Mouse (Mus musculus): ENCODE measurements around the gene Morn5.

The Morn5 gene

DNA sequence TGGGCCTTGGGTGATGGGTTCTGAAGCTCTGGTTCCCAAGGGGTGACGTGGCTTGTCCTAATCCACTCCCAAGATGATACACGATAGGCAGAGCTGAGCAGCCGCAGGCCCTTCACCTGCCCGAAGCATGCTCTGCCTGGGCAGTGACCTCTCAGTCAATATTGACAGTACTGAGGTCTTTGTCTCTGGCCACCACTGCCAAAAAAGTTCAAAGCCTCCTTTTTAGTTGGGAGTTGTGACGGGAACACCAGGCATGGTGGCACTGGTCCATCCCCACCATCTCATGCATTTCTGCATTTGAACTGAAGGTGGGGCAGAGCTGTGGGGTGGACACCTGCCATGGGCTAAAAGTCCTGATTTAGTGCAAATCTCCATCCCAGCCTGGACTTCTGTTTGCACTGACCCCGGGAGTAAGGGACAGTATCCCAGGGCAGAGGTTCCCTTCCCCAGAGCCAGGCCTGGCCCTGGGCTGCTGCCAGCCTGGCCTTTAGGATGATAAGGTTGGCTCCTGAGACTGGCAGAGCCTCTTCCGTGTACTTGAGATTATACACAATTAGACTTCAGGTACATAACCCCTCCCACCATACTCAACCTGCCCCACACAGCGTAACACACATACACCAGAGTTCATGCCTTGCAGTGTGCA lies 22.5 kb downstream of the Morn5 start:
- DNase-seq (ENCODE audit: low read depth, low spot score), result no peak

DNA sequence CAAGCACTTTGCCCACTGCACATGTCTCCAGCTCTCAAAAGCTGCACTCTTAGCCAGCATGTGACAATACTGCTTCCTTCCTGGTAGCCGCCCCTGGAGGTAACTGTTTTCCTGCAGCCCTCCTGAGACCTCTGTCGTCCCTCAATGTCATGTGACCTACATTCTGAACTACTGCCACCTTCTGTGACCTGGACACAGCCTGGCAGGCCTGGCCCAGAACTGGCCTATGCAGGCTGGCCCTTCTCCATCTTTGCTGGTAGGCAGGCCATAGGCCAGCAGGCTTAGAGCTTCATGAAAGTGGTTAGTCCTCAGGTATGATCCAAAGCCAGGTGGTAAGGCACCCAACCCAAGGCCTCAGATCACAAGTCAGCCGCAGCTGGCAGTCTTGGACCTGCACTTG lies 24.5 kb downstream of the Morn5 start:
- no peak for DNase-seq (ENCODE audit: low read depth, low spot score)

DNA sequence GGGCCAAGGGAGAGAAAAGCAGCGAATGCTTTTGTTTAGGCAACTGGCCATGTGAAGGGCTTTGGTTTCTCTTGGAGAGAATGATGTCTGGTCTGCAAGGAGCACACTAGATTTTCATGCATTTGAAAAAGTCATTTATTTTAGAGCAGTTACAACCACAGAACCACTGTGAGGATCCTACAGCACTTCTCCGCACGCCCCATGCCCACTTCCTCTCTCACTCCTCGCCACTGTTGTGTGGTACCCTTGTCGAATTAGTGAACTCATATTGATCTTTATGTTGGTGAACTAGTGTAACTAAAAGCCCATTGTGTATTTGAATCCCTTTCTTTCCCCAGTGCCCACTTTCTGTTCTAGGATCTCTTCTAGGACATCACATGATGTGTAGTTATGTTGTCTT lies 26.0 kb downstream of the Morn5 start:
- no peak for DNase-seq (ENCODE audit: low read depth, low spot score)

DNA sequence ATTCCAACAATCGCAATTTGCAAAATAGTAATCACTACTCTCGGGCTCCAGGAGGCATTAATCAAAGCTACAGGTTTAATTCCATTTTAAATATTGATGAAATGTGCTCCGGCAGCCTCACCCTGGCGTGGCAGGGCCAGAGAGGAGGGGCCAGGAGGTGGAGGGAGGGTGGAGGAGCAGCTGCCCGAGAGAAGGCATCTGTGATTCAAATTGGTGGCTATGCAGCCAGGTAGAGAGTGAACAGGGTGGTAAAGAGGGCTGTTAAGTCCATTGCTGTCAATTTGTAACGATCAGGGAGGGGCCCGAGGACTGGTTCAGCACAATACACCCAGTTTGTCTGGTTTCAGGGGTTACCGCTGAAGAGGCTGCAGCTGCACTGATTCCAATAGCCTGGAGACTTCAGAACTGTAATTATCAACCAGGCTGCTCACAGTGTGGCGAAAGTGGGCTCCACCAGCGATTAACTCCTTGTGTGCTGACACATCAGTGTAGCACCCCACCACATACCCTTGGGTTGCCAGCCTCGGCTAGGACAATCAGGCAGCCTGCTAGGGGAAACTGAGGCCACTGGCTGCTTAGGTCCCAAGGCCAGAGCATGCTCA lies 28.0 kb downstream of the Morn5 start:
- no peak for DNase-seq (ENCODE audit: low read depth, low spot score)

DNA sequence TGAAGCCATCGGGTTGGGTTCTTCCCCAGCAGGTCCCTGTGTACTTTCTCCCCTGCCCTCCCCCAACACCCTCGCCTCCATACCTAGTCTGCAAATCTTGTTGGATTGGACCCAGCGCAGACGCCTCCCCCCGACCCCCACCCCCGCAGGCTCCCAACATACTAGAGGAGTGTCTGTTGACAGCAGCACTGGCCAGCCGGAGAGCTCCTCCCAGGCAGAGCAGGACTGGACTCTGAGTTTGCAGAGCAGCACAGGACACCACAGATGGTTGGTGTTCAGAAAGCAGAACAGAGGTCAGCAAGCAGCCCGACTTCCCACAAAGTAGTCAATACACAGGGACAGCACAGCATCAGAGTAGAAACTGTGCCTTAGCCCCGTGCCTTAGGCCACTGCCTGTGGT lies 32.2 kb downstream of the Morn5 start:
- no peak for DNase-seq (ENCODE audit: low read depth, low spot score)

DNA sequence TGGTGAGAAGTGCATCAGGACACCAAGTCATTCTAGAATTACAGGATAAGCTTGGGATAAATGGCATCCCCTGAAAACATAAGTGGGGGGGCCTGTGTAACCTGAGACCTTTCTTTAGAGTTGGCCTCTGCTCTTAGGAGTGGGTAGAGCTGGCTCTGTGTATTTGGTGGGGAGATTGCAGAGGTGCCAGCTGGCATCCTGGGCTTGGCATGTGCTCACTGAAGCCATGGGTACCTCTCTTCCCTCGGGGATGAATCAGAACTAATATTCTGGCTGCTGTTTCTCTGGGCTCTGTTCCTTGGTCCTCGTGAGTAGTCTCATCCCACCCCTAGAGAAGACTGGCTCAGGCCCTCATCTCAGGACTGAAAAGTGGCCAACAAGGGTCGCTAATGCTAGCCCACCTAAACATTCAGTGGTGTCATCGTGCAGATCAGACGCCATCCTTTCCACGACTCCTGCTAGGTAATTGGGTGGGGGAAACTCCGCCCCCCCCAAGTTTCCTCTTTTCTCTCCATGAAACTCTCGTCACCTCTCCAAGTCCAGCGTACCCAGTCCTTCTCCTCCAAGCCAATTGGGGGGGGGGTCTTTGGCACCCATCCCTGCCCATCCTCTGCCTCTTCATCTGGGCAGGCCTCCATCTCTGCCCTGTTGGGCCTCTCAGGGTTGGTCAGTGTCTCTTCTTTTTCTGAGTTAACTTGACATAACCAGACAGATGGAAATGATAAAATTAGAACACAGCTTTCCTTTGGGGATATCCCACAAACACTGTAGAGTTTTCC lies 33.7 kb downstream of the Morn5 start:
- no peak for DNase-seq (ENCODE audit: low read depth, low spot score)

DNA sequence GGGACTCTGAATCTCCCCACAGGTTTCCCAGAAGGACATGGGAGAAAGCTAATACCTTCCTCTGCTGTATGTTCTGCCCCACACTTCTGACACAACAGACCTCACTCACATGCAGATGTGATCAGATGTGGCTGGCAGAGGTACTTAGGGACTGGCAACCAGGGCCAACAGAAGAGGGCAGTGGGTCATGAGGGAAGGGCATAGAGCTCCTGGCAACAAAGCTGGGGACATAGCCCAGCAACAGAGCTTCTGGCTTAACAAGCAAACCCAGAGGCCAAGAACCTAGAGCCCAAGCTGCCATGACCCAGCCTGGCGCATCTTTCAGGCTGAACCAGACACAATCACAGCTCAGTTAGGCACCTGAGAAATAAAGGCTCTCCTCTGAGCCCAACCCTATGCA lies 35.8 kb downstream of the Morn5 start:
- DNase-seq (ENCODE audit: low read depth, low spot score), result no peak

DNA sequence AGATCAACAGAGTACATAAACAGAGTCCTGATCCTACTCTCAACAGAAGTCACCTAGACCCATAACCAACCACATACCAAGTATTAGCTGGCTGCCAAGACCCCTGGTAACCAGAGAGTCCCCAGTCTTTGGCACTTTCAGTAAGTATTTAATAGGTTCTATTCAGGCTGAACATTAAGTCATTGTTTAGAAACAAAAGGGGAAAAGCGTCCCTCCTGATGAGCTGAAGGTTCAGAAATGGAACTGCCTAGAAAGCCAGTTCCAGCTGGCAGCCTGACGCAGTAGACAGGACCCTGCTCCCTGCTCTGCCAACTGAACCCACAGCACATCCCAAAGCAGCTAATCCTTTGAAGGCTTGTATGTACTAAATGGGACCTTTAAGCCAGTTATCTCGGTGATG lies 39.9 kb downstream of the Morn5 start:
- no peak for DNase-seq (ENCODE audit: low read depth, low spot score)

DNA sequence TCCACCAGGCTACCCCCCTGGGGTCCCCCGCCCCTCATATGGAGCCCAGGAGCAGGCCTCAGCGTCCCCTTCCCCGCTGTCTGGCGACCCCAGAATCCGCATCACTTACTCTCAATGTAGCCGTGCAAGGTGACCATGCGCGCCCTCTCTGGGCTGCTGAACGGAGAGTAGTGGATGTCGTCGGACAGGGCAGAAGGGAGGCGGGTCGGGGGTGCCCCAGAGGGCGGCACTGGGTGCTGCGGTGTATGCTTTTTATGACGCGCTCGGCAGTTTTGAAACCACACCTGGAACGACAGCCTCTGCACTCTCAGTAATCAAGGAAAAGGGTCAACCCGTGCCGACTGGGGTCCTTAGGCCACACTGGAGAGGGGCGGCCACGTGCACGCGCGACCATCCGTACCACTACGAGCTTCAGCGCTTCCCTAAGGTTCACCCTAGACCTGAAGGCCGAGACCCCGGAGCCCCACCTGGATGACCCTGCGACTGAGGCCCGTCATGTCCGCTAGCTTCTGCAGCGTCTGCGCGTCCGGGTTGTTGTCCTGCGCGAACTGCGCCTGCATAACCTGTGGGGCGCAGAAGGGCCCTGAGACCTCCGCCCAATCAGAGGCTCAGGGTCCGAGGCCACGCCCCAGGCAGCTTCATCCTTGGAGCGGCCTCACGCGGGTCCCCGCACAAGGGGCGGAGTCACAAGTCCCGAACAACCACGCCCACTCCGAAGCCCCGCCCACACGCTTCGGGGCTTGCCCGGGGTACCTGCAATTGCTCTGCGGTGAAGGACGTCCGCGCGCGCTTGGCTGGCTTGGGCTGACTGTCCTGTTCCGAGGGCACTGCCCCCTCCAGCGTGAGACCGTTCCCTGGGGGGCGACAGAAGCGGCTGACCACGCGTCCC lies 41.8 kb downstream of the Morn5 start:
- DNase-seq (ENCODE audit: low read depth, low spot score), result no peak

DNA sequence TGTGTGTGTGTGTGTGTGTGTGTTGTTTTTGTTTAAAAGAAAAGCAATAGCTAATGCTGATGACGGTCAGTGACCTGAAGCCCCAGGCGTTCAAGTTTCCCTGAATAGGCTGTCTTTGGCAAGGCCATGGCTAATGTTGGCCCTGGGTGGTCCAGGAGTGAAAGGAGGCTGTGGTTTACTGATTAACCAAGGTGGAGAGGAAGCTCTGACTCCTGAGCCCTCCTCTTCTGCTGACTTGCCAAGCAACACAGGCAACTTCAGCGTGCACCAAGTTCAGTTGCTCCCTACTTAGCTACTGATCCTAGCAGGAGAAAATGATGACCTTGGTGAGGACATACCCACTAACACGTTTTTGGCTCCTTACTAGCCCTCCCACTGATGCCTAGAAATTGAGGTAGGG lies 43.5 kb downstream of the Morn5 start:
- no peak for DNase-seq (ENCODE audit: low read depth, low spot score)

DNA sequence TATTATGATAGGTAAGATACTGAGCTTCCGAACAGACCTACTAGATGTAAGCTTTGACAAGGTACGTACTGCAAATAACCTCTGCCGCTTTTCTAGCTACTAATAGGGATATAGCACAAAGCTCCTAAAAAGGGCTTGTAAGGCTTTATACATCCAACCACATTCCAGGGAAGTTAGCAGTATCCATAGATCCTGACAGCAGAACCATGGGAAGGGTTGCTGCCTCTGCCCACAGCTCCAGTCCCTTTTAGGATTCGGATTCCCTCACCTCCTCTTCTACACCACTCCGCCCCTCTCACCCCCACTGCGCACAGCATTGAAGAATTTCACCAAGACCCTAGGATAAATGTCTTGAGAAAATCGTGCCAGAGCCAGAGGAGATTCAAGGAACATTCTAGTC lies 44.0 kb downstream of the Morn5 start:
- DNase-seq (ENCODE audit: low read depth, low spot score), result no peak

DNA sequence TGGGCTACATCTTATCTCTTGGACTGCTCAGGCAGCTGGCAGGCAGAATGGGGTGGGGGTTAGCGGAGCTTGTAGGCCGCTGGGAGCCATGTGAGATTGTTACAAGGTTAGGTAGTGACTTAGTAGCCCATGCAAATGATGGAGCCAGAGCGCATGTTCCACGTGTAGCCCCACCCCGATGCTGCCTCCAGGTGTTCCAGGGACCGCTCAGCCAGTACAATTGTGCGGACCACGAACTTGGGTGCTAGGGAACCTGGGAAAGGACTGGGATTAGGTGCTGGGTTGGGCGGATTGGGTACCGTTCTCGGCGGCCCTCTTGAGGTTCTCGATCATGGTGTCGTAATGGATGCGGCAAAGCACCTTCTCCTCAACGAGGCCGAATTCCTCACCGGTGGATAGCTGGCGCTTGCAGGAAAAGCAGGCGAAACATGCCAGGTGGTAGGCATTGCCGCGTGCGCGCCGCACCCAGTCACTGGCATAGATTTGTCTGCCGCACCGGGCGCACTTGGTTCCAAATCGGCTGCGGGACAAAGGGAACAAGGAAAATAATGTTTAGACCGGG lies 44.7 kb downstream of the Morn5 start:
- no peak for DNase-seq (ENCODE audit: low read depth, low spot score)

DNA sequence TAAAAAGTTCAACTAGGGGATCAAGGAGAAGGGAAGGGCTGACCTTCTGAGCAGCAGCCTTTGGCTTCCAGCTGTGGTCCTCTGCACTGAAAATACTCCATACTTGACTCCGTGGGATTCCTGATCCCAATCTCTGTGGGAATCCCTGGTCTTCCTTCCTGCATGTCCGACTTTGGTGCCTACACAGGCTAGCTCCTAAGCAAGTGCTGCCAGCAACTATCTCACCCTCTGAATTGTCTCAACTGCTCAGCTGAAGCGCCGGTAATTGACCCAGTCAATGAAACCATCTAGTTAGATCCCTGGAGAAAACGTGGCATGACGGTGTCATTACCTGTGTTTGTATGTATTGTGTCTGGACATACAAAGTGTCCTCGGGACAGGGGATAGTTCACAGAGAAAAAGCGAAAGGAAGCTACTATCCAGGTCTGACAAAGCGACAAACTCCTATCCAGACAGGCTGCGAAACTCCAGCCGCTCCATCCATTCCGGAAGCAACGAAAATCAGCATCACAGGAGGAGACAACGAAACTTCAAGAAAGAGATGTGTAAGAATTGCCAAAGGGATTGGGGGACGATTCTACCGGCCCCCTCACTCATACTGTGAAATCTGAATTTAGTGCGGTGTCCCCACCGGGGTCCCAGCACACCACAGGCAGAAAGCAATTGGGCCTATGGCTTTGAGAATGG lies 48.0 kb downstream of the Morn5 start:
- DNase-seq (ENCODE audit: low read depth, low spot score), result no peak

DNA sequence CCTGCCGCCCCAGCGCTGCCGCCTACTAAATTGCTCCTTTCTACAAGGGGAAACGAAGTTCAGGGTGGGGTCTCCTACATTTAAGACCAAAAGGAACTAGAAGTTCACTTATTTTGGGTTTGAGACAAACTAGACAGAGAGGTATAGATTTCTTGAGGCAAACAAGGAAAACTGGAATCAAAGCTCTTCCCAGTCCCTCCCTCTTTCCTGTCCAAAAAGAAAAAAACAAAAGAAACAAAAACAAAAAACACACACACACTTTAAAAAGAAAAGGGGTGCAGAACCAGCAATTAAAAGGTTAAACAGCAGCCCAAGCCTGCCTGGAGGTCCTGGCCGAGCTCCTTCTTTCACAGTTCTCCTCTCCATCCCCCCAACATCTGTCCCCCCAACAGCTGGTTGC lies 48.8 kb downstream of the Morn5 start:
- no peak for DNase-seq (ENCODE audit: low read depth, low spot score)

DNA sequence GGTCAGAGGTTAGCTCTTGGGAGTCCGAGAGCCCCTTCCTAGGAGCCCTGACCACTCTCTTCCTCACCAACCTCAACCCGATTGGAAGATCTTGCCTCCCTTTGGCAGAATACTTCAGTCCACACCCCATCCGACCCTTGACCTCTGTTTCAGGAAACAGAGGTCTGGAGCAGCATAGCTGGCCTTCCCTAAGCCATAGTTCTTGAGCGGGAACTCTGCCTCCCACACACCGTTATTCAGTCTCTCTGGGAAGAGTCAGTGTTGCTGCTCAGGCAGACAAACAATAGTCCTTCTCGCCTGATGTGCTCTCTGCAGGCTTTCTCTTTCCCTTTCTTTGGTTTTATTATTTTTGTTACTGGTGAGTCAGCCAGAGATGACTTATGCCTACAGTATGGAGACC lies 50.5 kb downstream of the Morn5 start:
- DNase-seq (ENCODE audit: low read depth, low spot score), result no peak

DNA sequence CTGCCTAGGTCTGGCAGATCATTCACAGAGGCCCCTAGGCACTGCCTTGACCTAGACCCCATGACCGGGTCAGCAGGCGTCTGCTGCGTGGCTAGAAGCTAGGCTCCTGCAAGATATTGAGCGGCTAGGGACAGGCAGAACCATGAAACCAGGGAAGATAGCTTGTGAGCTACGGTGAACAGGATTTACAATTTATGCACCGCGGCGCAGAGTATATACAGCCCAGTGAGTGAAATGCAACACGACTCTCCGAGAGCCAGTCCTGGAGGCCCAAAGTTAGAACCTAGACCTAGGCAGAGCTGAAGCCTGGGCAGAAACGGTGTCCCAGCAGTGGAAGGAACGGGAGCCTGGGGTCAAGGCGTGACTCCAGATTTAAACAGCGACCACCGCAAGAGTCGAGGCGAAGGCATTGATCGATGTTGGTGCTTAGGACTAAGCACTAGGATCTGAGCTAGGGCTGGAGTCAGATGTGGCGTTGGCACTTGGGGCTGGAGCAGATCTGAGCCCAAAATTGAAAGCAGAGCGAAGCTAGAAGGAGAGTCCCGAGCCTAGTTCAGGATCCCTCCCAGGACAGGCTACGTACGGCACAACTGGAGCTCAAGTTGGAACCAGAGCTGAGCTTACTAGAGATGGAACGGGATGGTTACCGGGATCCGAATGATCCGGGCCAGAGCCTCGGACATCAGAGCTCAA lies 52.8 kb downstream of the Morn5 start:
- DNase-seq (ENCODE audit: low read depth, low spot score), result no peak

DNA sequence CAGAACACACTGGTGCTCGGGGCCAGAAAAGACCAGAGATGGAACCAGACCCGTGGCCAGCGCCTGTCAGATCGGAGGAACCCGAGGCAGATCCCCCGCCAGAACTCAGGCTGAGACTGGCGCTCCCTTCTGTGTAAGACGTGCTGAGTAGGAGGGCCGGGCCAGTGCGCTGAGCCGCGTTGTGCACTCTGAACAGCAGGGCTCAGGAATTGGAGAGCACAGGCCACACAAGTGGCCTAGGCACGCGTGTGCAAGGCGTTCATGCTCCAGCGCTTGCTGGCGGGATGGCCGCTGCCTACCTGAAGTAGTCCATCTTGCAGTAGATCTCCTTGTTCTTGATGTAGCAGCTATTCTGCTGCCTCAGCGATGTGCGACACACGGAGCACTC lies 53.3 kb downstream of the Morn5 start:
- no peak for DNase-seq (ENCODE audit: low read depth, low spot score)

DNA sequence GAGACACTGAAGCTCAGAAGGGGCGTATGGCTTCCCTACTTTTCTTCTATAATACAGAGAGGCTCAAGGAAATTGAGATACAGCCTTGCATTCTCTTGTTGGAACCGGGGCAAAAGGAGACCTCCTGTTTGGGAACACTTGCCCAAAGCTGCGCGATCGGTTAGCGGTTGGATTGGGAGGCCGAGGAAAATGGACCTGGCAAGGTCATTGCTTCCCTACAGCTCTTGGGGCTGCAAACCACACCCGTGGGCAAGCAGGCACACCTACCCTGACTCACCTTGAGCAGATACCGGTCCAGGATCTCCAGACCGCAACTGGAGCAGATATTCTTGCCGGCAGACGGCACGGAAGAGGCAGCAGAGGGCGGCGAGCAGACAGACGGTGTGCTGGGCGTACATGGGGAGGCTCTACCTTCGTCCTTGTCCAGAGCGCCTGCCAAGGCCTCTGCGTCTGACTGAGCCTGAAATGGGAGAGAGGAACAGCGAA lies 53.9 kb downstream of the Morn5 start:
- no peak for DNase-seq (ENCODE audit: low read depth, low spot score)

DNA sequence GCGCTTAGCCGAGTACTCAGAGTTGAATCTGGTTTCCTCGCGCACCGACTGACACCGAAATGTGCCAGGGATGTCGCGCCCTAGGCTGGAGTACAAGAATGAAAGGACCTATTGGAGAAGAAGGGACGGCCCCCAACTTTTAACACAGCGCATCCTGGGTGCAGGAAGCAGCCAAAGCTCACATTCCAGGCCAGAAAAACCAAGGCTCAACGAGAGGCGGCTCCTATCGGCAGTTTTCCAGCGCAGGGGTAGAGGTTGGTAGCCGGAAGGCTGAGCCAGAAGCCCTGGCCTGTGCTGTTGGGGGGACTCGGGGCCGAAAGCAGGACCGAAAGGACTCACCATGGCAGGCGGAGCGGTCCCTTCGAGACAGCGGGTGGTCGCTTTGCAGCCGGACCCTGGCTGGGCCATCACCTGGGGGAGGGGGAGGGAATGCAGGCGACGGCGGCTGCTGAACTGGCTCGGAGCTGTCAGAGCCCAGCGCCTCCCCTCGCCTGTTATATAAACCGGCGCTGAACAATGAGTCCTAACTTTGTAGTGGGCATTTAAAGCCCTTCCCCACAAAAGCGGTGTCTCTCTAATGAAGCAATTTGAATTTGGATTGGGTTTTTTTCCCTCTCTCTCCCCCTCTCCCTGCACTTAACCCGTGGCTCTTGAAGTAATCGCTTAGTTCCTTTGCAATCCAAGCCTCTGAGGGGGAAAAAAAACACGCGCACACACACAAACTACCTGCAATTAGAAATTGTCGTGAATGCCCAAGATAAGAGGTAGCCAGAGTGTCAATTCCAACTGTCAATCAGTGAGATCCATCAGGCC lies 54.5 kb downstream of the Morn5 start:
- no peak for DNase-seq (ENCODE audit: low read depth, low spot score)

Measured in telencephalon, adult 2 months (tissue).